Mouse (Mus musculus) midbrain, embryonic 14.5 days (tissue): ENCODE measurements at regions not wholly inside any gene's neighbourhood (a gene's known extent, or its start where the extent isn't known, plus 50 kb on each side); places are given as distances from the start of the nearest gene placed in this dataset.
A peak's percentile ranks its signal among the peaks of the same experiment; 100 is the strongest.

Experiments
- ATAC-seq: fragments of 200-750 bp; cut with Nextera tagmentation; 2 replicates; pipeline ENCODE4 v1.8.0; 2017; ENCODE audit warnings: moderate number of reproducible peaks, moderate library complexity; ENCODE audit not compliant: low FRiP score, low TSS enrichment
- DNase-seq: peaks from one replicate; pipeline ENCODE4 v3.0.0-alpha.2; 2015
- H3K27ac ChIP-seq: fragments of 300-500 bp; sonication (generic); replicated peaks from 2 replicates; pipeline ENCODE4 v1.5.1; 2014; ENCODE audit warnings: mild to moderate bottlenecking, low read depth, low read length, moderate library complexity
- H3K27me3 ChIP-seq: fragments of 300-500 bp; sonication (generic); 2 replicates; pipeline ENCODE4 v1.6.1; 2014; ENCODE audit warnings: low read length, control low read depth, mixed read lengths; ENCODE audit not compliant: control insufficient read depth, insufficient read depth
- H3K36me3 ChIP-seq: fragments of 300-500 bp; sonication (generic); 2 replicates; pipeline ENCODE4 v1.6.1; 2014; ENCODE audit warnings: low read length, control low read depth; ENCODE audit not compliant: control insufficient read depth, insufficient read depth
- H3K4me1 ChIP-seq: fragments of 300-500 bp; sonication (generic); 2 replicates; pipeline ENCODE4 v1.6.1; 2014; ENCODE audit warnings: mild to moderate bottlenecking, antibody characterized with exemption, low read length, control low read depth; ENCODE audit not compliant: control insufficient read depth, insufficient read depth
- H3K4me2 ChIP-seq: fragments of 300-500 bp; sonication (generic); 2 replicates; pipeline ENCODE4 v1.6.1; 2014; ENCODE audit warnings: mild to moderate bottlenecking, low read length, moderate library complexity
- H3K4me3 ChIP-seq: fragments of 300-500 bp; sonication (generic); replicated peaks from 2 replicates; pipeline ENCODE4 v1.5.1; 2014; ENCODE audit warnings: low read depth, low read length
- H3K9ac ChIP-seq: fragments of 300-500 bp; sonication (generic); replicated peaks from 2 replicates; pipeline ENCODE4 v1.6.1; 2014; ENCODE audit warnings: mild to moderate bottlenecking, low read length, moderate library complexity
- H3K9me3 ChIP-seq: fragments of 300-500 bp; sonication (generic); 2 replicates; pipeline ENCODE4 v1.6.1; 2016; ENCODE audit warnings: low read length, control low read depth, mixed read lengths; ENCODE audit not compliant: control insufficient read depth
- WGBS: fragments of 180-500 bp; shearing (Covaris S2); extraction: QIAGEN DNeasy Blood & Tissue Kit; methylation state at CpG from one replicate; pipeline ENCODE4 v1.1.7; 2014; 5-methylcytosine and 5-hydroxymethylcytosine counted together

GRCm38 (mm10) chr13:110450526-110450925 lies 55.7 kb downstream of the Plk2 start:
- Histone ChIP-seq H3K4me3 (no peak overlapping the region), H3K27me3 (no peaks in the 10 kb centered on the region; the same call in 1 of the 2 replicates), H3K27ac (no peak overlapping the region), H3K36me3 (no peaks in the 10 kb centered on the region), H3K9me3 (no peaks in the 10 kb centered on the region), H3K4me2 (no peak overlapping the region), H3K9ac (no peak overlapping the region), H3K4me1 (no peaks in the 10 kb centered on the region; the same call in 1 of the 2 replicates)
- WGBS: 66% methylated on average over 1 of the region's 1 CpGs
- DNase-seq (no peak), ATAC-seq (no peak)

GRCm38 (mm10) chr13:110452009-110452525 lies 57.2 kb downstream of the Plk2 start:
- H3K4me1 ChIP-seq: no peaks in the 10 kb centered on the region; the same call in 1 of the 2 replicates
- no peak overlapping the region for H3K4me2 ChIP-seq
- no peak overlapping the region for H3K4me3 ChIP-seq
- ATAC-seq: no peak
- H3K27ac ChIP-seq: no peak overlapping the region
- DNase-seq: peak; percentile 24
- 20% methylated on average over 6 of the region's 6 CpGs for WGBS
- no peaks in the 10 kb centered on the region; the same call in 1 of the 2 replicates for H3K27me3 ChIP-seq
- no peak overlapping the region for H3K9ac ChIP-seq
- H3K36me3 ChIP-seq: no peaks in the 10 kb centered on the region
- H3K9me3 ChIP-seq: no peaks in the 10 kb centered on the region

- no peak overlapping the region for H3K4me2 ChIP-seq
- peak; percentile 52 for DNase-seq
- H3K4me3 ChIP-seq: no peak overlapping the region
- no peaks in the 10 kb centered on the region for H3K9me3 ChIP-seq
- no peak for ATAC-seq
- H3K9ac ChIP-seq: no peak overlapping the region
- no peaks in the 10 kb centered on the region for H3K36me3 ChIP-seq
- no peaks in the 10 kb centered on the region; the same call in 1 of the 2 replicates for H3K27me3 ChIP-seq
- 64% methylated on average over 4 of the region's 4 CpGs for WGBS
- H3K4me1 ChIP-seq: no peaks in the 10 kb centered on the region; the same call in 1 of the 2 replicates
- H3K27ac ChIP-seq: no peak overlapping the region
Measured at GRCm38 (mm10) chr13:110455085-110455484, 60.2 kb downstream of the Plk2 start.

- ATAC-seq: no peak
- no peaks in the 10 kb centered on the region for H3K36me3 ChIP-seq
- no peak overlapping the region for H3K4me3 ChIP-seq
- no peaks in the 10 kb centered on the region; the same call in 1 of the 2 replicates for H3K27me3 ChIP-seq
- no peak overlapping the region for H3K4me2 ChIP-seq
- no peak overlapping the region for H3K27ac ChIP-seq
- no peak overlapping the region for H3K9ac ChIP-seq
- H3K4me1 ChIP-seq: no peaks in the 10 kb centered on the region; the same call in 1 of the 2 replicates
- WGBS: 86% methylated on average over 5 of the region's 5 CpGs
- DNase-seq: no peak
- H3K9me3 ChIP-seq: no peaks in the 10 kb centered on the region
Measured at GRCm38 (mm10) chr13:110455569-110456196, 60.8 kb downstream of the Plk2 start.

GRCm38 (mm10) chr13:110458701-110459100 lies 63.9 kb downstream of the Plk2 start:
- Histone ChIP-seq H3K4me1 (no peaks in the 10 kb centered on the region; the same call in 1 of the 2 replicates), H3K4me3 (no peak overlapping the region), H3K27me3 (no peaks in the 10 kb centered on the region), H3K27ac (no peak overlapping the region), H3K4me2 (no peak overlapping the region), H3K9ac (no peak overlapping the region), H3K9me3 (no peaks in the 10 kb centered on the region), H3K36me3 (no peaks in the 10 kb centered on the region)
- WGBS: 83% methylated on average over 4 of the region's 4 CpGs
- ATAC-seq (no peak), DNase-seq (no peak)

- Histone ChIP-seq H3K4me1 (no peaks in the 10 kb centered on the region), H3K27me3 (no peaks in the 10 kb centered on the region), H3K9ac (no peak overlapping the region), H3K9me3 (no peaks in the 10 kb centered on the region), H3K36me3 (no peaks in the 10 kb centered on the region), H3K4me3 (no peak overlapping the region), H3K4me2 (no peak overlapping the region), H3K27ac (no peak overlapping the region)
- DNase-seq (peak; percentile 15), ATAC-seq (no peak)
- WGBS: 59% methylated on average over 13 of the region's 13 CpGs
Measured at GRCm38 (mm10) chr13:110461581-110461980, 66.7 kb downstream of the Plk2 start.

- Histone ChIP-seq H3K4me1 (no peaks in the 10 kb centered on the region), H3K36me3 (no peaks in the 10 kb centered on the region), H3K27me3 (no peaks in the 10 kb centered on the region), H3K9me3 (no peaks in the 10 kb centered on the region), H3K4me3 (no peak overlapping the region), H3K9ac (no peak overlapping the region), H3K27ac (no peak overlapping the region), H3K4me2 (no peak overlapping the region)
- DNase-seq: no peak
- 69% methylated on average over 4 of the region's 4 CpGs for WGBS
- ATAC-seq: no peak
Measured at GRCm38 (mm10) chr13:110471526-110471925, 76.7 kb downstream of the Plk2 start.

GRCm38 (mm10) chr13:110477709-110478108 lies 82.9 kb downstream of the Plk2 start:
- no peak for DNase-seq
- ATAC-seq: no peak

GRCm38 (mm10) chr13:110484358-110484940 lies 89.6 kb downstream of the Plk2 start:
- no peak overlapping the region for H3K27ac ChIP-seq
- DNase-seq (no peak), ATAC-seq (no peak)
- H3K9me3 ChIP-seq: no peaks in the 10 kb centered on the region
- no peak overlapping the region for H3K4me2 ChIP-seq
- no peaks in the 10 kb centered on the region for H3K4me1 ChIP-seq
- H3K4me3 ChIP-seq: no peak overlapping the region
- no peak overlapping the region for H3K9ac ChIP-seq
- 93% methylated on average over 5 of the region's 6 CpGs for WGBS
- H3K27me3 ChIP-seq: no peaks in the 10 kb centered on the region
- no peaks in the 10 kb centered on the region for H3K36me3 ChIP-seq

More at GRCm38 (mm10) chr13:110477709-110478108, 82.9 kb downstream of the Plk2 start:
- H3K4me2 ChIP-seq: no peak overlapping the region
- H3K9ac ChIP-seq: no peak overlapping the region
- H3K36me3 ChIP-seq: no peaks in the 10 kb centered on the region
- 93% methylated on average over 5 of the region's 5 CpGs for WGBS
- H3K9me3 ChIP-seq: no peaks in the 10 kb centered on the region
- no peaks in the 10 kb centered on the region for H3K4me1 ChIP-seq
- H3K27ac ChIP-seq: no peak overlapping the region
- no peak overlapping the region for H3K4me3 ChIP-seq
- H3K27me3 ChIP-seq: no peaks in the 10 kb centered on the region
